Mouse (Mus musculus) cerebellum, adult 2 months (tissue): ENCODE results near the gene Tdp1.

Experiments
- CTCF ChIP-seq: fragments of 200-500 bp; IDR thresholded peaks from 2 replicates; pipeline ENCODE4 v1.5.1; 2011; ENCODE audit warnings: low read depth, mild to moderate bottlenecking, control low read depth, low read length, moderate library complexity, borderline replicate concordance; ENCODE audit not compliant: insufficient read depth
- POLR2A ChIP-seq: fragments of 200-500 bp; IDR thresholded peaks from 2 replicates; pipeline ENCODE4 v1.6.1; 2011; ENCODE audit warnings: low read length, control low read depth, borderline replicate concordance; ENCODE audit not compliant: insufficient read depth

DNA sequence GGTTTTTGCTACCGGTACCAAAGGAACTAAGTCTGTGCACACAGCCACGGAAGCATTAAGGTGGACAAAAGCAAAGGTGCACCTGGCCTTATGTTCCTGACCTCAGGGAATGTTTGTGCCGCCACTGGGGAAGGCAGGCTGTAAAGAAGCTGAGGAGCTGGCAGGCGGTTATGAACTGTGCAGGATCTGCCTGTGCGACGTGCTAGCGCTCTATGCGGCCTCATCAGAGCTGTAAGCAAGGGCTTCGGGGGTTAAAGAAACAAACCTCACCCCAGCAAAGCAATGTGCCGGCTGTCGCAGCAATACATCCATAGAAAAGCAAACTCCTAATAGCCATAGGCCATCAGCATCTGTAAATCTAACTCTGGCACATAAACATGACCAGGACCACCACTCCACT lies 46.2 kb upstream of the Tdp1 start:
- TF ChIP-seq CTCF (no peak), POLR2A (no peak)
